Mouse (Mus musculus): Measurements from ENCODE around the gene Mrpl45.

Gene Mrpl45

GRCm38 (mm10) chr11:97365556-97365955 lies 50.0 kb downstream of the Mrpl45 start:
- no peak for DNase-seq (ENCODE audit: low spot score)

- no peak for DNase-seq (ENCODE audit: low spot score)
These were observed 53.0 kb downstream of the Mrpl45 start for GRCm38 (mm10) chr11:97368501-97368900.

GRCm38 (mm10) chr11:97370329-97371091 lies 55.0 kb downstream of the Mrpl45 start:
- no peak for DNase-seq (ENCODE audit: low spot score)

- DNase-seq (ENCODE audit: low spot score) = no peak
These were observed 56.8 kb downstream of the Mrpl45 start for GRCm38 (mm10) chr11:97372159-97372864.

- DNase-seq (ENCODE audit: low spot score) = no peak
These were observed 57.9 kb downstream of the Mrpl45 start for GRCm38 (mm10) chr11:97373402-97373801.

Data from embryo, embryonic 10.5 days (tissue).